Mouse (Mus musculus) spleen, postnatal 36 days (tissue): ENCODE results near the gene Foxj3.
"Not testable (repeated sequence)": the region's sequence is repeated elsewhere in the genome, so short reads cannot be mapped to it uniquely, and the experiment has no call there.

Source experiments
- DNase-seq, 2 experiments: peaks; one replicate each; pipeline ENCODE4 v3.0.0; 2022; ENCODE audit warnings: low spot score in 2 of 2, mixed read lengths in 1 of 2

Foxj3 gene

GRCm38 (mm10) chr4:119536615-119537014, at the start of gene Foxj3:
Gene Foxj3 (plus strand): TSS chr4:119537004.
- not testable (repeated sequence) for DNase-seq

GRCm38 (mm10) chr4:119489666-119490065, 47.1 kb upstream of the Foxj3 start:
- no peak for DNase-seq

GRCm38 (mm10) chr4:119490806-119491205, 46.0 kb upstream of the Foxj3 start:
- DNase-seq: no peak

GRCm38 (mm10) chr4:119492291-119492932, 44.4 kb upstream of the Foxj3 start, which contains the start of gene Rimkla:
Gene Rimkla (minus strand): TSS chr4:119492628.
- DNase-seq: peak; percentile 4 to 18

- no peak for DNase-seq
These were observed 43.9 kb upstream of the Foxj3 start for GRCm38 (mm10) chr4:119492933-119493327.

- no peak for DNase-seq
These were observed 38.4 kb upstream of the Foxj3 start for GRCm38 (mm10) chr4:119498319-119498848.

- no peak for DNase-seq
These were observed 25.2 kb upstream of the Foxj3 start for GRCm38 (mm10) chr4:119511591-119511990.

- no peak for DNase-seq
These were observed 24.1 kb upstream of the Foxj3 start for GRCm38 (mm10) chr4:119512731-119513141.

- no peak for DNase-seq
These were observed 13.2 kb upstream of the Foxj3 start for GRCm38 (mm10) chr4:119523575-119523974.

- DNase-seq: no peak
These were observed 12.8 kb upstream of the Foxj3 start for GRCm38 (mm10) chr4:119524010-119524409.

- no peak for DNase-seq
These were observed 12.3 kb upstream of the Foxj3 start for GRCm38 (mm10) chr4:119524466-119524865.

GRCm38 (mm10) chr4:119526329-119526845, 10.4 kb upstream of the Foxj3 start:
- no peak for DNase-seq

- DNase-seq: peak in 1 of 2 experiments; percentile 9
These were observed 5.0 kb upstream of the Foxj3 start for GRCm38 (mm10) chr4:119531813-119532212.

GRCm38 (mm10) chr4:119535103-119535502, 1.7 kb upstream of the Foxj3 start:
- DNase-seq: no peak

GRCm38 (mm10) chr4:119537436-119537835, 632 bp downstream of the Foxj3 start:
- DNase-seq: no peak

- DNase-seq: peak; percentile 87 to 88
These were observed 2.4 kb downstream of the Foxj3 start, which contains the start of gene Frg2f1 for GRCm38 (mm10) chr4:119539031-119539824. Gene Frg2f1 (minus strand): TSS chr4:119539529.

GRCm38 (mm10) chr4:119539836-119540532, 3.2 kb downstream of the Foxj3 start:
- DNase-seq: peak; percentile 32 to 42

- no peak for DNase-seq
These were observed 3.7 kb downstream of the Foxj3 start for GRCm38 (mm10) chr4:119540533-119540890.

GRCm38 (mm10) chr4:119550864-119551263, 14.1 kb downstream of the Foxj3 start:
- no peak for DNase-seq

GRCm38 (mm10) chr4:119555466-119555865, 18.7 kb downstream of the Foxj3 start:
- DNase-seq: no peak

- DNase-seq: no peak
These were observed 26.3 kb downstream of the Foxj3 start for GRCm38 (mm10) chr4:119563136-119563535.

- DNase-seq: no peak
These were observed 29.6 kb downstream of the Foxj3 start for GRCm38 (mm10) chr4:119566322-119566835.
